In genomic region chr11:80385055-80385454, GRCm38 (mm10) we compare ENCODE assay signal across 8 mouse cellular contexts. TPM values are rescaled to one million over a fixed set of nuclear protein-coding genes. Genes with fewer than 3 reads are reported as not detected.
DNase-seq lines count a peak whose midpoint lies in the region; ATAC-seq and TF ChIP-seq lines count a peak whose summit lies in the region.

No protein-coding gene starts in this region.

- H3K9ac ChIP-seq in ES-E14 (ENCODE audit: insufficient read depth, low read depth, low read length, poor library complexity, severe bottlenecking): peak overlapping the region; percentile 71
- peak overlapping the region; percentile 63 for H3K9ac ChIP-seq in heart, postnatal 0 days (replicated peaks; ENCODE audit: low read depth, low read length)
- peak overlapping the region; percentile 77 for H3K9ac ChIP-seq in liver, embryonic 16.5 days (ENCODE audit: low read depth, low read length)

- 22% methylated on average over 4 of the region's 4 CpGs for WGBS in heart, postnatal 0 days
- 26% methylated on average over 4 of the region's 4 CpGs for WGBS in liver, embryonic 16.5 days (ENCODE audit: insufficient replicate concordance)

- no peak for ATAC-seq in heart, postnatal 0 days (ENCODE audit: insufficient read depth, low read depth)
- ATAC-seq in liver, embryonic 16.5 days (ENCODE audit: low read depth): no peak

- H3K4me1 ChIP-seq in ES-E14 (ENCODE audit: control insufficient read depth in 2 of 2, insufficient read depth in 2 of 2, low read length in 2 of 2, poor library complexity in 1 of 2): 0 out of 4 replicates have a peak, but pooled peaks cover 0 to 3% of the 10 kb centered on the region in 2 experiments
- peaks cover 17% of the 10 kb centered on the region for H3K4me1 ChIP-seq in heart, postnatal 0 days (ENCODE audit: control insufficient read depth, insufficient read depth)
- H3K4me1 ChIP-seq in liver, embryonic 16.5 days (ENCODE audit: control insufficient read depth, low read depth, low read length): peaks cover 22% of the 10 kb centered on the region

- intact Hi-C loops in heart, postnatal 14 days (cut with DNase I): no loop called here
- intact Hi-C loops in left cerebral cortex, postnatal 10 days (cut with DNase I): no loop called here

- H3K27me3 ChIP-seq in heart, postnatal 0 days (ENCODE audit: control insufficient read depth, insufficient read depth, low read length): no peaks in the 10 kb centered on the region
- no peaks in the 10 kb centered on the region for H3K27me3 ChIP-seq in liver, embryonic 16.5 days (ENCODE audit: control insufficient read depth, insufficient read depth, low read depth, low read length)

- in situ Hi-C loops in ES-E14 (cut with MboI; ENCODE audit: low sequenced_read_pairs in 2 of 2, unreplicated experiment in 2 of 2): no loop called here

- H3K36me3 ChIP-seq in ES-E14 (ENCODE audit: control insufficient read depth, insufficient read depth, low read length, poor library complexity, severe bottlenecking): peaks cover 21% of the 10 kb centered on the region
- peaks cover 30% of the 10 kb centered on the region for H3K36me3 ChIP-seq in heart, postnatal 0 days (replicated peaks; ENCODE audit: control insufficient read depth, insufficient read depth, low read length)
- peaks cover 25% of the 10 kb centered on the region for H3K36me3 ChIP-seq in liver, embryonic 16.5 days (ENCODE audit: control insufficient read depth, insufficient read depth)

- H3K4me3 ChIP-seq in ES-E14 (ENCODE audit: insufficient read depth in 1 of 2, low read depth in 1 of 2, low read length in 2 of 2, poor library complexity in 1 of 2, severe bottlenecking in 1 of 2): peak overlapping the region; percentile 87 to 99
- H3K4me3 ChIP-seq in heart, postnatal 0 days (ENCODE audit: low read depth, low read length): peak overlapping the region; percentile 91
- H3K4me3 ChIP-seq in liver, embryonic 16.5 days (ENCODE audit: low read depth, low read length): peak overlapping the region; percentile 75

- DNase-seq in heart, adult 11 months: peak; percentile 86
- DNase-seq in heart, postnatal 14 days: no peak
- no peak for DNase-seq in ES-E14 (ENCODE audit: low read depth, low spot score)
- DNase-seq in heart, postnatal 0 days (ENCODE audit: low spot score): no peak
- no peak for DNase-seq in embryo, embryonic 11 days
- DNase-seq in ovary, postnatal 14 days (ENCODE audit: low spot score): no peak
- DNase-seq in left cerebral cortex, postnatal 10 days (ENCODE audit: extremely low spot score in 1 of 2, low spot score in 2 of 2): no peak

- peak overlapping the region; percentile 91 for H3K4me2 ChIP-seq in heart, postnatal 0 days (ENCODE audit: low read depth, low read length)
- H3K4me2 ChIP-seq in liver, embryonic 16.5 days (ENCODE audit: low read depth, low read length): peak overlapping the region; percentile 79

- H3K9me3 ChIP-seq in ES-E14 (ENCODE audit: control insufficient read depth, insufficient read depth, low read depth, low read length): no peaks in the 10 kb centered on the region
- no peaks in the 10 kb centered on the region for H3K9me3 ChIP-seq in heart, postnatal 0 days (replicated peaks; ENCODE audit: control insufficient read depth, low read length)
- no peaks in the 10 kb centered on the region for H3K9me3 ChIP-seq in liver, embryonic 16.5 days (replicated peaks; ENCODE audit: control insufficient read depth, low read length)

- no peak for TF ChIP-seq EP300 in heart, postnatal 0 days (IDR thresholded peaks at IDR 0.05; ENCODE audit: low read depth)

- H3K27ac ChIP-seq in ES-E14 (ENCODE audit: insufficient read depth, low read depth, low read length, poor library complexity, severe bottlenecking): no peak overlapping the region
- no peak overlapping the region for H3K27ac ChIP-seq in heart, postnatal 0 days (ENCODE audit: low read depth)
- no peak overlapping the region for H3K27ac ChIP-seq in liver, embryonic 16.5 days (ENCODE audit: low read length)

- TF ChIP-seq CTCF in heart, postnatal 0 days (IDR thresholded peaks at IDR 0.05; ENCODE audit: low read depth): no peak

TF ChIP-seq in ES-E14, 5 proteins besides CTCF, POLR2A, EP300 and RAD21:
- TF ChIP-seq CHD2 (IDR thresholded peaks at IDR 0.05; ENCODE audit: low read depth, low read length) (no peak), ZNF384 (IDR thresholded peaks at IDR 0.05; ENCODE audit: low read depth, low read length) (no peak), HCFC1 (IDR thresholded peaks at IDR 0.05; ENCODE audit: borderline replicate concordance, insufficient read depth, low read length) (no peak), ZC3H11A (IDR thresholded peaks at IDR 0.05; ENCODE audit: borderline replicate concordance, low read depth, low read length) (no peak), MAFK (IDR thresholded peaks at IDR 0.05; ENCODE audit: insufficient read depth, low read depth, low read length) (no peak)

RNA-seq across cellular contexts. Expression of gene Zfp207, which starts 2.0 kb away (rescaled TPM):
- 10 to 100 TPM; 85.8 to 99.0 TPM for total RNA-seq in heart, postnatal 14 days (2021)
- 177 and 201 TPM in 2 replicates for total RNA-seq in ES-E14 (2012; rRNA removed)
- total RNA-seq in heart, postnatal 0 days (2014; rRNA removed; ENCODE audit: low replicate concordance): 185 and 196 TPM in 2 replicates
- 114 and 122 TPM in 2 replicates for polyA plus RNA-seq in heart, postnatal 0 days (2015; fragmentation: Nextera tagmentation; extraction: Ambion mirVana)
- polyA plus RNA-seq in liver, embryonic 16.5 days (2015; fragmentation: Nextera tagmentation; extraction: Ambion mirVana): 81.5 and 87.4 TPM in 2 replicates
- total RNA-seq in left cerebral cortex, postnatal 10 days (2021): 100 to 1,000 TPM; 146 to 149 TPM

RNA-seq across cellular contexts. Expression of gene 5730455P16Rik, which starts 7.2 kb away (rescaled TPM):
- 10 to 100 TPM; 19.2 to 19.3 TPM for total RNA-seq in heart, postnatal 14 days (2021)
- 11.5 and 15.1 TPM in 2 replicates for total RNA-seq in ES-E14 (2012; rRNA removed)
- total RNA-seq in heart, postnatal 0 days (2014; rRNA removed; ENCODE audit: low replicate concordance): 9.2 and 36.9 TPM in 2 replicates
- polyA plus RNA-seq in heart, postnatal 0 days (2015; fragmentation: Nextera tagmentation; extraction: Ambion mirVana): 20.2 and 20.3 TPM in 2 replicates
- 4.1 and 5.1 TPM in 2 replicates for polyA plus RNA-seq in liver, embryonic 16.5 days (2015; fragmentation: Nextera tagmentation; extraction: Ambion mirVana)
- 10 to 100 TPM; 47.9 to 52.3 TPM for total RNA-seq in left cerebral cortex, postnatal 10 days (2021)

RNA-seq across cellular contexts. Expression of gene Psmd11, which starts 43.4 kb away (rescaled TPM):
- total RNA-seq in heart, postnatal 14 days (2021): 100 to 1,000 TPM; 102 to 103 TPM
- total RNA-seq in ES-E14 (2012; rRNA removed): 71.4 and 106 TPM in 2 replicates
- total RNA-seq in heart, postnatal 0 days (2014; rRNA removed; ENCODE audit: low replicate concordance): 36.0 and 40.8 TPM in 2 replicates
- 184 and 187 TPM in 2 replicates for polyA plus RNA-seq in heart, postnatal 0 days (2015; fragmentation: Nextera tagmentation; extraction: Ambion mirVana)
- polyA plus RNA-seq in liver, embryonic 16.5 days (2015; fragmentation: Nextera tagmentation; extraction: Ambion mirVana): 141 and 153 TPM in 2 replicates
- total RNA-seq in left cerebral cortex, postnatal 10 days (2021): 100 to 1,000 TPM; 101 to 118 TPM
